Mouse (Mus musculus): ENCODE measurements around the gene Slco3a1. TPM values are rescaled to one million over a fixed set of nuclear protein-coding genes. Genes with fewer than 3 reads are reported as not detected.

The Slco3a1 gene
- total and polyA plus RNA-seq, 2 experiments from 2014 or later: 23.4 to 39.2 TPM

GRCm38 (mm10) chr7:74499470-74499869 lies 55.1 kb downstream of the Slco3a1 start:
- H3K27ac ChIP-seq (ENCODE audit: low read depth, low read length): no peak overlapping the region
- H3K27me3 ChIP-seq (ENCODE audit: insufficient read depth, low read length): no peaks in the 10 kb centered on the region
- DNase-seq (ENCODE audit: low spot score) (no peak), ATAC-seq (ENCODE audit: low FRiP score) (no peak)
- H3K36me3 ChIP-seq (ENCODE audit: insufficient read depth, low read length): peaks cover 3% of the 10 kb centered on the region; the same call in 1 of the 2 replicates
- 95% methylated on average over 5 of the region's 5 CpGs for WGBS
- H3K9me3 ChIP-seq (ENCODE audit: low read length): no peaks in the 10 kb centered on the region
- no peak overlapping the region for H3K4me3 ChIP-seq (ENCODE audit: low read depth, low read length)
- H3K9ac ChIP-seq (replicated peaks; ENCODE audit: low read length, poor library complexity, severe bottlenecking): no peak overlapping the region
- TF ChIP-seq CTCF (IDR thresholded peaks at IDR 0.05): no peak
- no peak overlapping the region for H3K4me2 ChIP-seq (ENCODE audit: low read depth, low read length, poor library complexity, severe bottlenecking)
- no peaks in the 10 kb centered on the region for H3K4me1 ChIP-seq (ENCODE audit: insufficient read depth, low read length)

- DNase-seq (ENCODE audit: low spot score) (no peak), ATAC-seq (ENCODE audit: low FRiP score) (no peak)
- Histone ChIP-seq H3K27me3 (ENCODE audit: insufficient read depth, low read length) (no peaks in the 10 kb centered on the region), H3K9me3 (ENCODE audit: low read length) (no peaks in the 10 kb centered on the region), H3K4me2 (ENCODE audit: low read depth, low read length, poor library complexity, severe bottlenecking) (no peak overlapping the region), H3K9ac (replicated peaks; ENCODE audit: low read length, poor library complexity, severe bottlenecking) (no peak overlapping the region), H3K4me1 (ENCODE audit: insufficient read depth, low read length) (no peaks in the 10 kb centered on the region), H3K4me3 (ENCODE audit: low read depth, low read length) (no peak overlapping the region), H3K27ac (ENCODE audit: low read depth, low read length) (no peak overlapping the region), H3K36me3 (ENCODE audit: insufficient read depth, low read length) (no peaks in the 10 kb centered on the region)
- WGBS: 76% methylated on average over 4 of the region's 4 CpGs
- no peak for TF ChIP-seq CTCF (IDR thresholded peaks at IDR 0.05)
These were observed 56.2 kb downstream of the Slco3a1 start for GRCm38 (mm10) chr7:74498266-74498980.

- Histone ChIP-seq H3K9ac (replicated peaks; ENCODE audit: low read length, poor library complexity, severe bottlenecking) (no peak overlapping the region), H3K4me3 (ENCODE audit: low read depth, low read length) (no peak overlapping the region), H3K4me2 (ENCODE audit: low read depth, low read length, poor library complexity, severe bottlenecking) (no peak overlapping the region), H3K27me3 (ENCODE audit: insufficient read depth, low read length) (no peaks in the 10 kb centered on the region), H3K36me3 (ENCODE audit: insufficient read depth, low read length) (no peaks in the 10 kb centered on the region), H3K4me1 (ENCODE audit: insufficient read depth, low read length) (no peaks in the 10 kb centered on the region), H3K9me3 (ENCODE audit: low read length) (no peaks in the 10 kb centered on the region), H3K27ac (ENCODE audit: low read depth, low read length) (no peak overlapping the region)
- ATAC-seq (ENCODE audit: low FRiP score) (no peak), DNase-seq (ENCODE audit: low spot score) (no peak)
- no peak for TF ChIP-seq CTCF (IDR thresholded peaks at IDR 0.05)
- 85% methylated on average over 2 of the region's 2 CpGs for WGBS
These were observed 57.4 kb downstream of the Slco3a1 start for GRCm38 (mm10) chr7:74497203-74497602.

GRCm38 (mm10) chr7:74495451-74495850 lies 59.1 kb downstream of the Slco3a1 start:
- Histone ChIP-seq H3K27me3 (ENCODE audit: insufficient read depth, low read length) (no peaks in the 10 kb centered on the region), H3K36me3 (ENCODE audit: insufficient read depth, low read length) (no peaks in the 10 kb centered on the region), H3K9ac (replicated peaks; ENCODE audit: low read length, poor library complexity, severe bottlenecking) (no peak overlapping the region), H3K4me2 (ENCODE audit: low read depth, low read length, poor library complexity, severe bottlenecking) (no peak overlapping the region), H3K9me3 (ENCODE audit: low read length) (no peaks in the 10 kb centered on the region), H3K27ac (ENCODE audit: low read depth, low read length) (no peak overlapping the region), H3K4me3 (ENCODE audit: low read depth, low read length) (no peak overlapping the region), H3K4me1 (ENCODE audit: insufficient read depth, low read length) (no peaks in the 10 kb centered on the region)
- ATAC-seq (ENCODE audit: low FRiP score): no peak
- no peak for DNase-seq (ENCODE audit: low spot score)
- no peak for TF ChIP-seq CTCF (IDR thresholded peaks at IDR 0.05)
- WGBS: 84% methylated on average over 2 of the region's 2 CpGs

- H3K9me3 ChIP-seq (ENCODE audit: low read length): no peaks in the 10 kb centered on the region
- DNase-seq (ENCODE audit: low spot score) (no peak), ATAC-seq (ENCODE audit: low FRiP score) (no peak)
- no peaks in the 10 kb centered on the region for H3K27me3 ChIP-seq (ENCODE audit: insufficient read depth, low read length)
- H3K27ac ChIP-seq (ENCODE audit: low read depth, low read length): no peak overlapping the region
- H3K36me3 ChIP-seq (ENCODE audit: insufficient read depth, low read length): no peaks in the 10 kb centered on the region
- H3K9ac ChIP-seq (replicated peaks; ENCODE audit: low read length, poor library complexity, severe bottlenecking): no peak overlapping the region
- no peak overlapping the region for H3K4me3 ChIP-seq (ENCODE audit: low read depth, low read length)
- 100% methylated on average over 1 of the region's 1 CpGs for WGBS
- no peaks in the 10 kb centered on the region for H3K4me1 ChIP-seq (ENCODE audit: insufficient read depth, low read length)
- H3K4me2 ChIP-seq (ENCODE audit: low read depth, low read length, poor library complexity, severe bottlenecking): no peak overlapping the region
- TF ChIP-seq CTCF (IDR thresholded peaks at IDR 0.05): no peak
These were observed 60.8 kb downstream of the Slco3a1 start for GRCm38 (mm10) chr7:74493775-74494174.

- Histone ChIP-seq H3K27ac (ENCODE audit: low read depth, low read length) (no peak overlapping the region), H3K4me1 (ENCODE audit: insufficient read depth, low read length) (no peaks in the 10 kb centered on the region), H3K4me2 (ENCODE audit: low read depth, low read length, poor library complexity, severe bottlenecking) (no peak overlapping the region), H3K9ac (replicated peaks; ENCODE audit: low read length, poor library complexity, severe bottlenecking) (no peak overlapping the region), H3K36me3 (ENCODE audit: insufficient read depth, low read length) (no peaks in the 10 kb centered on the region), H3K4me3 (ENCODE audit: low read depth, low read length) (no peak overlapping the region), H3K27me3 (ENCODE audit: insufficient read depth, low read length) (no peaks in the 10 kb centered on the region), H3K9me3 (ENCODE audit: low read length) (no peaks in the 10 kb centered on the region)
- 85% methylated on average over 9 of the region's 9 CpGs for WGBS
- no peak for DNase-seq (ENCODE audit: low spot score)
- TF ChIP-seq CTCF (IDR thresholded peaks at IDR 0.05): no peak
- ATAC-seq (ENCODE audit: low FRiP score): no peak
These were observed 62.8 kb downstream of the Slco3a1 start for GRCm38 (mm10) chr7:74491683-74492355.

All from midbrain, postnatal 0 days (tissue).